Comparison of ENCODE assay signal across 13 mouse cellular contexts in the genomic region with DNA sequence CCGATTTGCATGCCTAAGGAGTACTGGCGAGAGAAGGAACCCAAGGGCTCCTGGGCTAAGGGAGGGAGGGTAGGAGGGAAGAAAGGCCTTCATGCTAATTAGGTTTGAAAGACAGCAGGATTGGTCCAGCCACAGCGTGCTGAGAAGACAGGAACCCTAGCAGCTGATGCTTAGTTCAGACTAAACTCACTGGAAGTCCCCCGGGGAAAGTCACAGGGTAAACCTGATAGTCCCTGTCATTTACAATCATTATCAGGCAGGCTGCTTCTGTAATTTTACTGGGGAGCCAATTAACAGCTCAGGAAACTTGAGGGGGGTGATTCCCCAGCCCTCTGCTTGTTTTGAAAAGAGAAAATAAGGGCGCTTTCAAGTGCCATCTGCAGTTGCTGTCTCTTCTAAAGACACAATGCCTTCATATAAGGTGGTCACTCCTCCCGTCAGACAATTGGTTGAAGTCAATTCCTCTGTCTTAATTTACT.
DNase-seq lines count a peak whose midpoint lies in the region; ATAC-seq and TF ChIP-seq lines count a peak whose summit lies in the region.
"Had no signal": no experiment of that assay in that cellular context is flagged by ENCODE, and none has a peak within 500 bp of the region (broad histone marks: within the 10 kb centered on the region; RNA-seq: fewer than 3 reads in every experiment).

No protein-coding gene starts in this region.

- ATAC-seq in forebrain, postnatal 0 days, result no peak; the same call in 1 of the 2 replicates
- ATAC-seq in embryonic facial prominence, embryonic 13.5 days (ENCODE audit: insufficient number of reproducible peaks, insufficient read depth, low FRiP score, low TSS enrichment, low read depth), result no peak
- peak; percentile 59 for ATAC-seq in hindbrain, embryonic 15.5 days (ENCODE audit: low FRiP score, low read depth)

- no peaks in the 10 kb centered on the region for H3K36me3 ChIP-seq in forebrain, embryonic 10.5 days (replicated peaks)
- H3K36me3 ChIP-seq in forebrain, postnatal 0 days (ENCODE audit: insufficient read depth), result no peaks in the 10 kb centered on the region
- no peaks in the 10 kb centered on the region for H3K36me3 ChIP-seq in embryonic facial prominence, embryonic 13.5 days
- no peaks in the 10 kb centered on the region for H3K36me3 ChIP-seq in hindbrain, embryonic 15.5 days
- H3K36me3 ChIP-seq: heart, embryonic 13.5 days; liver, embryonic 13.5 days had no signal

- H3K4me3 ChIP-seq in forebrain, embryonic 10.5 days, result no peak overlapping the region; the same call in 1 of the 2 replicates
- H3K4me3 ChIP-seq in forebrain, postnatal 0 days (ENCODE audit: low read depth, low read length), result no peak overlapping the region
- no peak overlapping the region for H3K4me3 ChIP-seq in embryonic facial prominence, embryonic 13.5 days
- no peak overlapping the region for H3K4me3 ChIP-seq in hindbrain, embryonic 15.5 days
- H3K4me3 ChIP-seq in gastrocnemius, adult 2 months, result no peak overlapping the region
- H3K4me3 ChIP-seq: heart, embryonic 13.5 days; liver, embryonic 13.5 days; megakaryocyte, embryonic 14.5 days had no signal

- H3K27me3 ChIP-seq in forebrain, embryonic 10.5 days (ENCODE audit: poor library complexity, severe bottlenecking), result no peaks in the 10 kb centered on the region
- H3K27me3 ChIP-seq in forebrain, postnatal 0 days (ENCODE audit: insufficient read depth, low read length), result no peaks in the 10 kb centered on the region
- no peaks in the 10 kb centered on the region for H3K27me3 ChIP-seq in embryonic facial prominence, embryonic 13.5 days
- no peaks in the 10 kb centered on the region for H3K27me3 ChIP-seq in hindbrain, embryonic 15.5 days
- H3K27me3 ChIP-seq: heart, embryonic 13.5 days; liver, embryonic 13.5 days; megakaryocyte, embryonic 14.5 days had no signal

- intact Hi-C loops in gastrocnemius, adult 2 months (cut with DNase I), result no loop called here

- peak; percentile 30 for DNase-seq in forebrain, embryonic 10.5 days (ENCODE audit: extremely low spot score, low spot score)
- DNase-seq in forebrain, postnatal 0 days, result no peak
- peak; percentile 94 for DNase-seq in retina, postnatal 1 day
- no peak for DNase-seq in frontal cortex, postnatal 10 days (ENCODE audit: low spot score in 2 of 2)
- DNase-seq in kidney, adult 8-10 months, result no peak
- no peak for DNase-seq in gastrocnemius, adult 2 months
- DNase-seq: kidney, adult 18-20 months; liver, embryonic 13.5 days; thymus, postnatal 25 days had no signal

- TF ChIP-seq CTCF in forebrain, postnatal 0 days (IDR thresholded peaks at IDR 0.05; ENCODE audit: low read depth), result no peak
- TF ChIP-seq CTCF in gastrocnemius, adult 2 months (IDR thresholded peaks at IDR 0.05), result no peak

- H3K27ac ChIP-seq in forebrain, embryonic 10.5 days, result peak overlapping the region; percentile 40; the same call in 1 of the 2 replicates
- H3K27ac ChIP-seq in forebrain, postnatal 0 days (ENCODE audit: low read depth, low read length), result no peak overlapping the region
- H3K27ac ChIP-seq in embryonic facial prominence, embryonic 13.5 days, result no peak overlapping the region; the same call in 1 of the 2 replicates
- no peak overlapping the region for H3K27ac ChIP-seq in hindbrain, embryonic 15.5 days (replicated peaks)
- no peak overlapping the region for H3K27ac ChIP-seq in gastrocnemius, adult 2 months
- H3K27ac ChIP-seq: heart, embryonic 13.5 days; liver, embryonic 13.5 days had no signal

- WGBS in forebrain, embryonic 10.5 days, result 5% methylated on average over 6 of the region's 6 CpGs
- WGBS in forebrain, postnatal 0 days, result 6% methylated on average over 6 of the region's 6 CpGs
- WGBS in embryonic facial prominence, embryonic 13.5 days, result 10% methylated on average over 6 of the region's 6 CpGs
- 5% methylated on average over 6 of the region's 6 CpGs for WGBS in hindbrain, embryonic 15.5 days

- H3K9me3 ChIP-seq in forebrain, embryonic 10.5 days, result peaks cover 18% of the 10 kb centered on the region
- 0 out of 2 replicates have a peak, but pooled peaks cover 6% of the 10 kb centered on the region for H3K9me3 ChIP-seq in forebrain, postnatal 0 days (ENCODE audit: low read length)
- H3K9me3 ChIP-seq in embryonic facial prominence, embryonic 13.5 days, result peaks cover 12% of the 10 kb centered on the region
- H3K9me3 ChIP-seq in hindbrain, embryonic 15.5 days, result 0 out of 2 replicates have a peak, but pooled peaks cover 7% of the 10 kb centered on the region
- H3K9me3 ChIP-seq: liver, embryonic 13.5 days had no signal

- H3K4me1 ChIP-seq in forebrain, embryonic 10.5 days, result peaks cover 11% of the 10 kb centered on the region
- H3K4me1 ChIP-seq in forebrain, postnatal 0 days (ENCODE audit: insufficient read depth), result no peaks in the 10 kb centered on the region
- no peaks in the 10 kb centered on the region; the same call in 1 of the 2 replicates for H3K4me1 ChIP-seq in embryonic facial prominence, embryonic 13.5 days
- H3K4me1 ChIP-seq in hindbrain, embryonic 15.5 days (replicated peaks), result peaks cover 8% of the 10 kb centered on the region; the same call in 1 of the 2 replicates
- H3K4me1 ChIP-seq: heart, embryonic 13.5 days; liver, embryonic 13.5 days; megakaryocyte, embryonic 14.5 days had no signal

- no peak overlapping the region for H3K4me2 ChIP-seq in forebrain, postnatal 0 days (ENCODE audit: low read depth)
- 0 out of 2 replicates have a peak overlapping the region, but pooled peaks have one; percentile 3 for H3K4me2 ChIP-seq in embryonic facial prominence, embryonic 13.5 days
- no peak overlapping the region for H3K4me2 ChIP-seq in hindbrain, embryonic 15.5 days
- H3K4me2 ChIP-seq: heart, embryonic 13.5 days; liver, embryonic 13.5 days had no signal

- no peak overlapping the region for H3K9ac ChIP-seq in forebrain, postnatal 0 days
- H3K9ac ChIP-seq in embryonic facial prominence, embryonic 13.5 days, result no peak overlapping the region
- H3K9ac ChIP-seq in hindbrain, embryonic 15.5 days, result no peak overlapping the region
- H3K9ac ChIP-seq: heart, embryonic 13.5 days; liver, embryonic 13.5 days had no signal

Comparison
In these comparisons a context has a peak if more than half of its experiments do, and no peak if none do; other contexts are left out.
1. DNase-seq: peak in forebrain, embryonic 10.5 days (single experiment) and retina, postnatal 1 day (single experiment); none in forebrain, postnatal 0 days (single experiment), frontal cortex, postnatal 10 days (0 of 2), kidney, adult 8-10 months (0 of 2) and gastrocnemius, adult 2 months (single experiment).